Mouse (Mus musculus) neural tube, embryonic 13.5 days (tissue): ENCODE results near the gene Rbbp6. TPM values are rescaled to one million over a fixed set of nuclear protein-coding genes. Genes with fewer than 3 reads are reported as not detected.

Experiments used
- ATAC-seq: fragments of 200-750 bp; cut with Nextera tagmentation; 2 replicates; pipeline ENCODE4 v1.8.0; 2017; ENCODE audit warnings: low read depth, mild to moderate bottlenecking, moderate TSS enrichment, moderate library complexity
- H3K27ac ChIP-seq: fragments of 300-500 bp; sonication (generic); replicated peaks from 2 replicates; pipeline ENCODE4 v1.5.1; 2015; ENCODE audit warnings: moderate library complexity, mild to moderate bottlenecking, inconsistent platforms
- H3K27me3 ChIP-seq: fragments of 300-500 bp; sonication (generic); 2 replicates; pipeline ENCODE4 v1.6.1; 2015; ENCODE audit warnings: mild to moderate bottlenecking, inconsistent platforms
- H3K36me3 ChIP-seq: fragments of 300-500 bp; sonication (generic); 2 replicates; pipeline ENCODE4 v1.6.1; 2015; ENCODE audit warnings: mild to moderate bottlenecking, inconsistent platforms
- H3K4me1 ChIP-seq: fragments of 300-500 bp; sonication (generic); replicated peaks from 2 replicates; pipeline ENCODE4 v1.6.1; 2015; ENCODE audit warnings: inconsistent platforms
- H3K4me2 ChIP-seq: fragments of 300-500 bp; sonication (generic); 2 replicates; pipeline ENCODE4 v1.6.1; 2015; ENCODE audit warnings: inconsistent platforms, mild to moderate bottlenecking, moderate library complexity
- H3K4me3 ChIP-seq: fragments of 300-500 bp; sonication (generic); 2 replicates; pipeline ENCODE4 v1.5.1; 2015; ENCODE audit warnings: mild to moderate bottlenecking, inconsistent platforms
- H3K9ac ChIP-seq: fragments of 300-500 bp; sonication (generic); 2 replicates; pipeline ENCODE4 v1.6.1; 2015; ENCODE audit warnings: moderate library complexity, mild to moderate bottlenecking, inconsistent platforms
- H3K9me3 ChIP-seq: fragments of 300-500 bp; sonication (generic); 2 replicates; pipeline ENCODE4 v1.6.1; 2016; ENCODE audit warnings: inconsistent platforms
- WGBS: fragments of 180-500 bp; shearing (Covaris S2); methylation state at CpG from one replicate; pipeline ENCODE4 v1.1.7; 2015; 5-methylcytosine and 5-hydroxymethylcytosine counted together
- polyA plus RNA-seq: library from polyadenylated mRNA; unstranded; fragments of >200 nt; fragmentation: Nextera tagmentation; extraction: Ambion mirVana; gene quantifications from 2 replicates; pipeline ENCODE4 v1.2.1, GENCODE M21; 2015

The Rbbp6 gene
- polyA plus RNA-seq, 1 experiment from 2014 or later, result 31.1 TPM

DNA sequence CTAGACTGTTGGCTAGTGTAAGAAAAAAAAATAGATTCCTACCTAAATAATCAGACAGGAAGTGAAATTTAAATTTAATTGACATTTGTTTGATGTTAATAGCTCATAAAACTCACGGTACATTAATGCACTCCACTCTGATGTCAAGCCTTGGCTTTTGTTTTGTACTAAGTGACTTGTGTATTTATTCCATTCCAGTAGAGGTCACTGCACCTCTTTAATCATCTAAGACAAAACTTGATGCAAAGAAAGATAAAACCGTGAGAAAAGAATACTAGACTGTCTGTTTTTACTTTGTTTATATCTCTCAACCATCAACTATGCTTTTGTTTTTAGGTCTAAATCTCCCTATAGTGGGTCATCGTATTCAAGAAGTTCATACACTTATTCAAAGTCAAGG, 32.7 kb downstream of the Rbbp6 start:
- Histone ChIP-seq H3K4me1 (no peaks in the 10 kb centered on the region), H3K4me2 (no peak overlapping the region), H3K9me3 (no peaks in the 10 kb centered on the region), H3K27ac (no peak overlapping the region), H3K4me3 (no peak overlapping the region), H3K27me3 (no peaks in the 10 kb centered on the region), H3K36me3 (peaks cover 92% of the 10 kb centered on the region), H3K9ac (no peak overlapping the region)
- ATAC-seq, result no peak
- 86% methylated on average over 3 of the region's 3 CpGs for WGBS

DNA sequence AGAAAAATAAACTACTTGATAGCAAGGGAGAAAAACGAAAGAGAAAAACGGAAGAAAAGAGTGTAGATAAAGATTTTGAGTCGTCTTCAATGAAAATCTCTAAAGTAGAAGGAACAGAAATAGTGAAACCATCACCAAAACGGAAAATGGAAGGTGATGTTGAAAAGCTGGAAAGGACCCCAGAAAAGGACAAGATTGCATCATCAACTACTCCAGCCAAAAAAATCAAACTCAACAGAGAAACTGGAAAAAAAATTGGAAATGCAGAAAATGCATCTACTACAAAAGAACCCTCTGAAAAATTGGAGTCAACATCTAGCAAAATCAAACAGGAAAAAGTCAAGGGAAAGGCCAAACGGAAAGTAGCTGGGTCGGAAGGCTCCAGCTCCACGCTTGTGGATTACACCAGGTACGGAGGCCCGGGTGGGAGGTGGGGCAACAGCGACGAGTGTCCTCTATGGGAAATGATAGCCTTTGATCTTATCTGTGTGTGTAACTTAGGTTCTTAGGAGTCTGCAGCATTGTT, 34.4 kb downstream of the Rbbp6 start:
- WGBS, result 93% methylated on average over 11 of the region's 11 CpGs
- Histone ChIP-seq H3K4me3 (no peak overlapping the region), H3K27ac (no peak overlapping the region), H3K4me1 (no peaks in the 10 kb centered on the region), H3K4me2 (no peak overlapping the region), H3K27me3 (no peaks in the 10 kb centered on the region), H3K9ac (no peak overlapping the region), H3K9me3 (no peaks in the 10 kb centered on the region), H3K36me3 (peaks cover 94% of the 10 kb centered on the region)
- no peak for ATAC-seq

DNA sequence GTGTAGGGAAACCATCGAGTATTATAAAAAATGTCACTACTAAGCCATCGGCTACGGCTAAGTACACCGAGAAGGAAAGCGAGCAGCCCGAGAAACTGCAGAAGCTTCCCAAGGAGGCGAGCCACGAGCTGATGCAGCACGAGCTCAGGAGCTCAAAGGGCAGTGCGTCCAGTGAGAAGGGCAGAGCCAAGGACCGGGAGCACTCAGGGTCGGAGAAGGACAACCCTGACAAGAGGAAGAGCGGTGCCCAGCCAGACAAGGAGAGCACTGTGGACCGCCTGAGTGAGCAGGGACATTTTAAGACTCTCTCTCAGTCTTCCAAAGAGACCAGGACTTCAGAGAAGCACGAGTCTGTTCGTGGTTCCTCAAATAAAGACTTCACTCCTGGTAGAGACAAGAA, 35.3 kb downstream of the Rbbp6 start:
- no peak overlapping the region for H3K4me3 ChIP-seq
- H3K36me3 ChIP-seq, result peaks cover 90% of the 10 kb centered on the region
- H3K4me1 ChIP-seq, result no peaks in the 10 kb centered on the region
- H3K4me2 ChIP-seq, result no peak overlapping the region
- H3K9ac ChIP-seq, result no peak overlapping the region
- H3K27ac ChIP-seq, result no peak overlapping the region
- WGBS, result 96% methylated on average over 16 of the region's 16 CpGs
- ATAC-seq, result no peak
- H3K9me3 ChIP-seq, result no peaks in the 10 kb centered on the region
- no peaks in the 10 kb centered on the region for H3K27me3 ChIP-seq

GRCm38 (mm10) chr7:123001341-123002027, 36.0 kb downstream of the Rbbp6 start:
- Histone ChIP-seq H3K36me3 (peaks cover 84% of the 10 kb centered on the region), H3K4me3 (no peak overlapping the region), H3K9ac (no peak overlapping the region), H3K4me1 (no peaks in the 10 kb centered on the region), H3K27me3 (no peaks in the 10 kb centered on the region), H3K4me2 (no peak overlapping the region), H3K9me3 (no peaks in the 10 kb centered on the region), H3K27ac (no peak overlapping the region)
- no peak for ATAC-seq
- 82% methylated on average over 20 of the region's 20 CpGs for WGBS

DNA sequence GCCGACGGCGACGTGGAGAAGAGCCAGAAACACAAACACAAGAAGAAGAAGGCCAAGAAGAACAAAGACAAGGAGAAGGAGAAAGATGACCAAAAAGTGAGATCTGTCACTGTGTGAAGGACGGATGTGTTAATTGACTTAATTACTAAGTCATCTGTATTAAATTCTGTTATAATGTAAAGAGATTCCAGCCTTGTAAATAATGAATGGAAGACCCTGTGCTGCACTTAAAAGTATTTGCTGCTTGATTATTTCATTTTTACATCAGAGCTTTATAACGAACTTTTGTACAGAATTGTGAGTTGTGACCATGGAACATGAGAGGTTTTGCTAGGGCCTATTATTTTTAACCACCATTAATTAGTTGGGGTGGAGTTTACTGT, 36.5 kb downstream of the Rbbp6 start:
- Histone ChIP-seq H3K27ac (no peak overlapping the region), H3K27me3 (no peaks in the 10 kb centered on the region), H3K4me2 (no peak overlapping the region), H3K4me1 (no peaks in the 10 kb centered on the region), H3K9me3 (no peaks in the 10 kb centered on the region), H3K36me3 (peaks cover 79% of the 10 kb centered on the region), H3K9ac (no peak overlapping the region), H3K4me3 (no peak overlapping the region)
- ATAC-seq, result no peak
- 96% methylated on average over 6 of the region's 6 CpGs for WGBS

GRCm38 (mm10) chr7:123003207-123003606, 37.7 kb downstream of the Rbbp6 start:
- Histone ChIP-seq H3K9ac (no peak overlapping the region), H3K4me1 (0 out of 2 replicates have a peak, but pooled peaks cover 5% of the 10 kb centered on the region), H3K4me2 (no peak overlapping the region), H3K27ac (no peak overlapping the region), H3K9me3 (no peaks in the 10 kb centered on the region), H3K36me3 (peaks cover 71% of the 10 kb centered on the region), H3K27me3 (no peaks in the 10 kb centered on the region), H3K4me3 (no peak overlapping the region)
- no peak for ATAC-seq
- WGBS, result 95% methylated on average over 4 of the region's 4 CpGs

DNA sequence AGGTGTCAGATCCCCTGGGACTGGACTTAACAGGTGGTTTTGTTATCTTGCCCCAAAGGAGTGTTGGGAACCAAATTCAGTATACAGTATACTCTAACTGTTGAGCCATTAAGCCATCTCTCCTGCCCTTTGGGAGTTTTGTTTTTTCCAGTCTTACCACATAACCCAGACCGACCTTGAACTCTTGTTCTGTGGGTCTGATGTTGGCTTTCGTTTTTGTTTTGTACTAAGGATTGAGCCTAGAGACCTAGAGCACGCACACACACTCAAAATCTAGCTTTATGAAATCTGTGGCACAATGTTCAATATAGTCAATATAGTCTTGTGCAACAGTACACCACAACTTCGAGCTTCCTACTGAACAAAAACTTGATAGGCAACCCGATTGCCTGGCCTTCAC, 39.0 kb downstream of the Rbbp6 start:
- Histone ChIP-seq H3K4me3 (no peak overlapping the region), H3K36me3 (peaks cover 59% of the 10 kb centered on the region), H3K27ac (no peak overlapping the region)

GRCm38 (mm10) chr7:123006251-123006650, 40.8 kb downstream of the Rbbp6 start:
- 0 out of 2 replicates have a peak, but pooled peaks cover 6% of the 10 kb centered on the region for H3K4me1 ChIP-seq
- peaks cover 42% of the 10 kb centered on the region for H3K36me3 ChIP-seq
- no peaks in the 10 kb centered on the region for H3K9me3 ChIP-seq
- H3K4me2 ChIP-seq, result no peak overlapping the region
- no peaks in the 10 kb centered on the region for H3K27me3 ChIP-seq
- ATAC-seq, result no peak
- H3K27ac ChIP-seq, result no peak overlapping the region
- WGBS, result 65% methylated on average over 2 of the region's 2 CpGs
- no peak overlapping the region for H3K9ac ChIP-seq
- no peak overlapping the region for H3K4me3 ChIP-seq

More for the DNA sequence above, 39.0 kb downstream of the Rbbp6 start:
- no peak for ATAC-seq
- H3K4me1 ChIP-seq, result 0 out of 2 replicates have a peak, but pooled peaks cover 6% of the 10 kb centered on the region
- no peak overlapping the region for H3K4me2 ChIP-seq
- WGBS, result 92% methylated on average over 5 of the region's 5 CpGs
- H3K27me3 ChIP-seq, result no peaks in the 10 kb centered on the region
- H3K9ac ChIP-seq, result no peak overlapping the region
- H3K9me3 ChIP-seq, result no peaks in the 10 kb centered on the region

- peaks cover 27% of the 10 kb centered on the region for H3K36me3 ChIP-seq
- H3K4me3 ChIP-seq, result no peak overlapping the region
- no peaks in the 10 kb centered on the region for H3K9me3 ChIP-seq
- H3K9ac ChIP-seq, result no peak overlapping the region
- 0 out of 2 replicates have a peak, but pooled peaks cover 6% of the 10 kb centered on the region for H3K4me1 ChIP-seq
- no peak overlapping the region for H3K4me2 ChIP-seq
- no peak for ATAC-seq
- no peak overlapping the region for H3K27ac ChIP-seq
- WGBS, result 73% methylated on average over 4 of the region's 4 CpGs
- no peaks in the 10 kb centered on the region for H3K27me3 ChIP-seq
Observed at GRCm38 (mm10) chr7:123007743-123008142, 42.3 kb downstream of the Rbbp6 start.

- no peak for ATAC-seq
Observed at GRCm38 (mm10) chr7:123013466-123013865, 48.0 kb downstream of the Rbbp6 start.

GRCm38 (mm10) chr7:123014729-123015128, 49.2 kb downstream of the Rbbp6 start:
- no peaks in the 10 kb centered on the region for H3K36me3 ChIP-seq
- no peak overlapping the region for H3K9ac ChIP-seq
- WGBS, result 84% methylated on average over 7 of the region's 7 CpGs
- H3K4me3 ChIP-seq, result no peak overlapping the region
- no peak overlapping the region for H3K4me2 ChIP-seq
- H3K9me3 ChIP-seq, result no peaks in the 10 kb centered on the region
- ATAC-seq, result no peak
- no peaks in the 10 kb centered on the region for H3K27me3 ChIP-seq
- no peak overlapping the region for H3K27ac ChIP-seq
- H3K4me1 ChIP-seq, result no peaks in the 10 kb centered on the region

More at GRCm38 (mm10) chr7:123013466-123013865, 48.0 kb downstream of the Rbbp6 start:
- no peak overlapping the region for H3K27ac ChIP-seq
- H3K9ac ChIP-seq, result no peak overlapping the region
- 82% methylated on average over 5 of the region's 5 CpGs for WGBS
- no peaks in the 10 kb centered on the region for H3K27me3 ChIP-seq
- H3K9me3 ChIP-seq, result no peaks in the 10 kb centered on the region
- H3K36me3 ChIP-seq, result no peaks in the 10 kb centered on the region
- H3K4me3 ChIP-seq, result no peak overlapping the region
- H3K4me1 ChIP-seq, result no peaks in the 10 kb centered on the region
- no peak overlapping the region for H3K4me2 ChIP-seq

GRCm38 (mm10) chr7:123017627-123018026, 52.1 kb downstream of the Rbbp6 start:
- Histone ChIP-seq H3K27ac (no peak overlapping the region), H3K4me1 (no peaks in the 10 kb centered on the region), H3K27me3 (no peaks in the 10 kb centered on the region), H3K9ac (no peak overlapping the region), H3K9me3 (no peaks in the 10 kb centered on the region), H3K4me2 (no peak overlapping the region), H3K4me3 (no peak overlapping the region), H3K36me3 (no peaks in the 10 kb centered on the region)
- ATAC-seq, result no peak
- 28% methylated on average over 3 of the region's 3 CpGs for WGBS

DNA sequence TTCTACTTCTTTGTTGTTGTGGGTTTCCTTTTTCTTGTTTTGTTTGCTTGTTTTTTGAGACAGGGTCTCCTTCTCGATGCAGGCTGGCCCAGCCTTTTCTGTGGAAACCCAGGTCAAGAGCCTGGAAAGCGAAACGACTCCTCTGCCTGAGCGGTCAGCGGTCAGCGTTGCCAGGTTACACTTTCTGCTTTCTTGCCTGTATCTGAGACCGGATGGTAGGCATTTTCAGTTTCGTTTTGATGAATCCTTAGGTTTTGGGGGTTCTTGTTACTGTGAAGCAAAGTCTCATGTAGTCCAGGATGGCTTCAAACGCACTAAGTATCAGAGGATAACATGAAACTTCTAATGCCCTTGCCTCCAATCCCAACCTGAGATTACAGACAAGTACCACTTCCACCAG, 59.6 kb downstream of the Rbbp6 start:
- no peak overlapping the region for H3K4me2 ChIP-seq
- no peak overlapping the region for H3K27ac ChIP-seq
- no peaks in the 10 kb centered on the region for H3K36me3 ChIP-seq
- no peak for ATAC-seq
- peaks cover 4% of the 10 kb centered on the region for H3K4me1 ChIP-seq
- WGBS, result 77% methylated on average over 9 of the region's 9 CpGs
- H3K9me3 ChIP-seq, result no peaks in the 10 kb centered on the region
- no peak overlapping the region for H3K4me3 ChIP-seq
- no peak overlapping the region for H3K9ac ChIP-seq
- 0 out of 2 replicates have a peak, but pooled peaks cover 5% of the 10 kb centered on the region for H3K27me3 ChIP-seq
